Comparison of ENCODE assay signal across 10 mouse cellular contexts in genomic region chr14:20884691-20885090, GRCm38 (mm10). TPM values are rescaled to one million over a fixed set of nuclear protein-coding genes. Genes with fewer than 3 reads are reported as not detected.
A peak's percentile ranks its signal among the peaks of the same experiment; 100 is the strongest.
DNase-seq lines count a peak whose midpoint lies in the region; ATAC-seq lines count a peak whose summit lies in the region.
"Had no signal": no experiment of that assay in that cellular context is flagged by ENCODE, and none has a peak within 500 bp of the region (broad histone marks: within the 10 kb centered on the region; RNA-seq: fewer than 3 reads in every experiment).

No protein-coding gene starts in this region.

- intact Hi-C loops in left cerebral cortex, postnatal 10 days (cut with DNase I), result loop anchor here (10.0 kb wide), 1 partner anchor 110 kb away; no protein-coding TSS in a partner anchor

- no peaks in the 10 kb centered on the region for H3K9me3 ChIP-seq in heart, embryonic 14.5 days (ENCODE audit: control insufficient read depth, low read length)

- WGBS in heart, embryonic 14.5 days, result 83% methylated on average over 5 of the region's 5 CpGs

- H3K27me3 ChIP-seq in heart, embryonic 14.5 days (ENCODE audit: control insufficient read depth, insufficient read depth, low read length), result no peaks in the 10 kb centered on the region

- no peak for DNase-seq in heart, adult 8-10 months (ENCODE audit: low spot score)
- DNase-seq in 416B (ENCODE audit: low read depth), result peak; percentile 85
- DNase-seq in liver, result peak; percentile 53
- DNase-seq in embryo, embryonic 11 days, result no peak
- no peak for DNase-seq in left cerebral cortex, postnatal 10 days (ENCODE audit: extremely low spot score in 1 of 2, low spot score in 2 of 2)
- no peak for DNase-seq in urinary bladder, postnatal 36 days (ENCODE audit: low spot score in 2 of 2)
- DNase-seq: adrenal gland, postnatal 36 days; gastrocnemius, postnatal 10 days had no signal

- H3K9ac ChIP-seq in heart, embryonic 14.5 days (ENCODE audit: low read length), result no peak overlapping the region; the same call in 1 of the 2 replicates

- H3K4me1 ChIP-seq in heart, embryonic 14.5 days (ENCODE audit: control insufficient read depth in 2 of 2, insufficient read depth in 2 of 2, low read length in 2 of 2), result peaks cover 8 to 14% of the 10 kb centered on the region in 2 experiments
- peaks cover 17% of the 10 kb centered on the region for H3K4me1 ChIP-seq in brown adipose tissue, adult 24 weeks (ENCODE audit: control insufficient read depth, insufficient read depth, insufficient read length, low read length)

- peak overlapping the region in 1 of 2 experiments; percentile 55; a peak in 2 of 4 replicates for H3K27ac ChIP-seq in heart, embryonic 14.5 days (replicated peaks in 1 of 2; ENCODE audit: control insufficient read depth in 1 of 2, insufficient read depth in 1 of 2, low read depth in 2 of 2, low read length in 2 of 2)
- H3K27ac ChIP-seq in brown adipose tissue, adult 24 weeks (replicated peaks; ENCODE audit: low read depth, low read length), result peak overlapping the region; percentile 80

- H3K4me3 ChIP-seq in heart, embryonic 14.5 days (ENCODE audit: control insufficient read depth in 1 of 2, insufficient read depth in 1 of 2, low read depth in 1 of 2, low read length in 2 of 2), result no peak overlapping the region
- H3K4me3 ChIP-seq in brown adipose tissue, adult 24 weeks (ENCODE audit: insufficient read depth, low read depth, low read length), result no peak overlapping the region

- H3K36me3 ChIP-seq in heart, embryonic 14.5 days (ENCODE audit: control insufficient read depth, insufficient read depth, low read length), result no peaks in the 10 kb centered on the region

- ATAC-seq in heart, embryonic 14.5 days (ENCODE audit: insufficient number of reproducible peaks, insufficient read depth, low FRiP score, low read depth), result no peak

- peak overlapping the region; percentile 21 for H3K4me2 ChIP-seq in heart, embryonic 14.5 days (ENCODE audit: low read length)

RNA-seq across cellular contexts. Expression of gene Vcl, which starts 44.5 kb away (rescaled TPM):
- 100.0 and 113 TPM in 2 replicates for polyA plus RNA-seq in heart, embryonic 14.5 days (2014; fragmentation: Nextera tagmentation; extraction: Ambion mirVana)
- 100 to 1,000 TPM in 3 of 4 experiments, 10 to 100 TPM in 1; 91.8 to 108 (median 105) TPM for total RNA-seq in heart, adult 8-10 months (2022)
- 28.5 and 34.3 TPM in 2 replicates for polyA plus RNA-seq in brown adipose tissue, adult 24 weeks (2012; ENCODE audit: insufficient read depth, insufficient read length, missing spikeins)
- 10 to 100 TPM; 22.2 to 25.8 TPM for total RNA-seq in left cerebral cortex, postnatal 10 days (2021)

RNA-seq across cellular contexts. Expression of gene Plau, which starts 48.2 kb away (rescaled TPM):
- 1.5 and 1.7 TPM in 2 replicates for polyA plus RNA-seq in heart, embryonic 14.5 days (2014; fragmentation: Nextera tagmentation; extraction: Ambion mirVana)
- 1 to 10 TPM; 4.9 to 7.7 (median 5.6) TPM for total RNA-seq in heart, adult 8-10 months (2022)
- 9.6 and 11.6 TPM in 2 replicates for polyA plus RNA-seq in brown adipose tissue, adult 24 weeks (2012; ENCODE audit: insufficient read depth, insufficient read length, missing spikeins)
- total RNA-seq in left cerebral cortex, postnatal 10 days (2021), result 1 to 10 TPM; 3.4 to 4.2 TPM

Comparison
In these comparisons a context has a peak if more than half of its experiments do, and no peak if none do; other contexts are left out.
1. DNase-seq: peak in 416B (single experiment) and liver (single experiment); none in heart, adult 8-10 months (single experiment), embryo, embryonic 11 days (single experiment), left cerebral cortex, postnatal 10 days (0 of 2) and urinary bladder, postnatal 36 days (0 of 2).